Mouse (Mus musculus) liver, postnatal 0 days (tissue): ENCODE measurements around the gene Zcchc2.

Experiments
- CTCF ChIP-seq: sonication (generic); IDR thresholded peaks from 2 replicates; pipeline ENCODE4 v1.5.1; 2016; ENCODE audit warnings: antibody characterized with exemption, low read depth
- EP300 ChIP-seq: IDR thresholded peaks from 2 replicates; pipeline ENCODE4 v1.6.1; 2016; ENCODE audit warnings: antibody characterized with exemption, low read depth, mild to moderate bottlenecking

DNA sequence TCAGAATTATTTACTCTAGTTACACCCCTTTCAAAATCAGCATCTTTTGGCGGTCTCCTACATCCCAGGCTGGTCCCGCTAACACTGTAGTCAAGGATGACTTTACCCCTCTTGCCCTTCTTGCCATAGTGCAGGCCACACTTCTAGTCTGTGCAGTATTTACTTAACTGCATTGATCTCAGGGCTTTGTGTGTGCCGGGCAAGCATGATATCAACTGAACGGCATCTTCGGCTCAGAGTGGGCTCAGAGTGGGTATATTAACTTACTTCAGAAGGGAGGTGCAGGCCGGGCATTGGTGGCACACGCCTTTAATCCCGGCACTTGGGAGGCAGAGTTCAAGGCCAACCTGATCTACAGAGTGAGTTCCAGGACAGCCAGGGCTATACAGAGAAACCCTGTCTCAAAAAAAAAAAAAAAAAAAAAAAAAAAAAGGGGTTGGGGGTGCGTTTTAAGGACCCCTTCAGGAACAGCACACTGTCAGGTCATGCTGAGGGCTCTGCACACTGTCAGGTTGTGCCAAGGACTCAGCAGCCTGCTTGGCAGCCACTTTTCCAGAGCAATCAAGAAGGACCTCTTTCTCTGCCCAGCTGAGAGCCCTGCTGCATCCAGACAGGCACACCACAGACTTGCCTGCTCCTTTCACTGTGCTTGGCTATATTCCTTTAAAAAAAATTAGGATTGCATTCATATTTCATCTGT is 72.8 kb downstream of the Zcchc2 start:
- TF ChIP-seq CTCF (no peak), EP300 (no peak)
